Mouse (Mus musculus): ENCODE measurements around the gene Slc17a2. TPM values are rescaled to one million over a fixed set of nuclear protein-coding genes. Genes with fewer than 3 reads are reported as not detected.

Gene Slc17a2
- polyA plus RNA-seq, 1 experiment, result 0.08 TPM

GRCm38 (mm10) chr13:23861815-23862214, 55.0 kb downstream of the Slc17a2 start:
- no peaks in the 10 kb centered on the region for H3K36me3 ChIP-seq (ENCODE audit: control insufficient read depth, insufficient read depth, low read length)
- no peak overlapping the region for H3K27ac ChIP-seq (ENCODE audit: control insufficient read depth, insufficient read depth, low read length)
- H3K27me3 ChIP-seq (ENCODE audit: control insufficient read depth, insufficient read depth, low read length), result no peaks in the 10 kb centered on the region
- DNase-seq, result no peak
- H3K4me3 ChIP-seq (ENCODE audit: control insufficient read depth, insufficient read depth, low read length), result no peak overlapping the region
- no peaks in the 10 kb centered on the region for H3K4me1 ChIP-seq (replicated peaks; ENCODE audit: control insufficient read depth, insufficient read depth, low read length)
- TF ChIP-seq POLR2A (IDR thresholded peaks at IDR 0.05; ENCODE audit: control insufficient read depth, extremely low read depth, insufficient read depth, low read length, poor library complexity) (no peak), CTCF (IDR thresholded peaks at IDR 0.05; ENCODE audit: borderline replicate concordance, control insufficient read depth, extremely low read depth, insufficient read depth, low read length, poor library complexity) (no peak)

GRCm38 (mm10) chr13:23864711-23865110, 57.9 kb downstream of the Slc17a2 start:
- TF ChIP-seq CTCF (IDR thresholded peaks at IDR 0.05; ENCODE audit: borderline replicate concordance, control insufficient read depth, extremely low read depth, insufficient read depth, low read length, poor library complexity) (no peak), POLR2A (IDR thresholded peaks at IDR 0.05; ENCODE audit: control insufficient read depth, extremely low read depth, insufficient read depth, low read length, poor library complexity) (no peak)
- Histone ChIP-seq H3K27ac (ENCODE audit: control insufficient read depth, insufficient read depth, low read length) (no peak overlapping the region), H3K36me3 (ENCODE audit: control insufficient read depth, insufficient read depth, low read length) (no peaks in the 10 kb centered on the region), H3K4me3 (ENCODE audit: control insufficient read depth, insufficient read depth, low read length) (no peak overlapping the region), H3K4me1 (replicated peaks; ENCODE audit: control insufficient read depth, insufficient read depth, low read length) (no peaks in the 10 kb centered on the region), H3K27me3 (ENCODE audit: control insufficient read depth, insufficient read depth, low read length) (no peaks in the 10 kb centered on the region)
- 94% methylated on average over 9 of the region's 9 CpGs for WGBS
- no peak for DNase-seq

GRCm38 (mm10) chr13:23866086-23866710, 59.4 kb downstream of the Slc17a2 start:
- no peak overlapping the region for H3K27ac ChIP-seq (ENCODE audit: control insufficient read depth, insufficient read depth, low read length)
- no peak overlapping the region for H3K4me3 ChIP-seq (ENCODE audit: control insufficient read depth, insufficient read depth, low read length)
- no peak for DNase-seq
- H3K4me1 ChIP-seq (replicated peaks; ENCODE audit: control insufficient read depth, insufficient read depth, low read length), result no peaks in the 10 kb centered on the region
- no peaks in the 10 kb centered on the region for H3K27me3 ChIP-seq (ENCODE audit: control insufficient read depth, insufficient read depth, low read length)
- WGBS, result 89% methylated on average over 9 of the region's 9 CpGs
- TF ChIP-seq CTCF (IDR thresholded peaks at IDR 0.05; ENCODE audit: borderline replicate concordance, control insufficient read depth, extremely low read depth, insufficient read depth, low read length, poor library complexity), result no peak
- no peak for TF ChIP-seq POLR2A (IDR thresholded peaks at IDR 0.05; ENCODE audit: control insufficient read depth, extremely low read depth, insufficient read depth, low read length, poor library complexity)
- no peaks in the 10 kb centered on the region for H3K36me3 ChIP-seq (ENCODE audit: control insufficient read depth, insufficient read depth, low read length)

- TF ChIP-seq CTCF (IDR thresholded peaks at IDR 0.05; ENCODE audit: borderline replicate concordance, control insufficient read depth, extremely low read depth, insufficient read depth, low read length, poor library complexity), result no peak
- no peak for TF ChIP-seq POLR2A (IDR thresholded peaks at IDR 0.05; ENCODE audit: control insufficient read depth, extremely low read depth, insufficient read depth, low read length, poor library complexity)
- H3K4me1 ChIP-seq (replicated peaks; ENCODE audit: control insufficient read depth, insufficient read depth, low read length), result no peaks in the 10 kb centered on the region
- no peaks in the 10 kb centered on the region for H3K36me3 ChIP-seq (ENCODE audit: control insufficient read depth, insufficient read depth, low read length)
- no peaks in the 10 kb centered on the region for H3K27me3 ChIP-seq (ENCODE audit: control insufficient read depth, insufficient read depth, low read length)
- 82% methylated on average over 6 of the region's 6 CpGs for WGBS
- no peak overlapping the region for H3K4me3 ChIP-seq (ENCODE audit: control insufficient read depth, insufficient read depth, low read length)
- no peak overlapping the region for H3K27ac ChIP-seq (ENCODE audit: control insufficient read depth, insufficient read depth, low read length)
- no peak for DNase-seq
Observed at GRCm38 (mm10) chr13:23867000-23867399, 60.2 kb downstream of the Slc17a2 start.

- Histone ChIP-seq H3K4me3 (ENCODE audit: control insufficient read depth, insufficient read depth, low read length) (no peak within 1 kb of the TSS), H3K27me3 (ENCODE audit: control insufficient read depth, insufficient read depth, low read length) (no peaks in the 10 kb centered on the region), H3K27ac (ENCODE audit: control insufficient read depth, insufficient read depth, low read length) (no peak within 1 kb of the TSS), H3K4me1 (replicated peaks; ENCODE audit: control insufficient read depth, insufficient read depth, low read length) (no peaks in the 10 kb centered on the region), H3K36me3 (ENCODE audit: control insufficient read depth, insufficient read depth, low read length) (no peaks in the 10 kb centered on the region)
- no peak for TF ChIP-seq POLR2A (IDR thresholded peaks at IDR 0.05; ENCODE audit: control insufficient read depth, extremely low read depth, insufficient read depth, low read length, poor library complexity)
- no peak for TF ChIP-seq CTCF (IDR thresholded peaks at IDR 0.05; ENCODE audit: borderline replicate concordance, control insufficient read depth, extremely low read depth, insufficient read depth, low read length, poor library complexity)
- 91% methylated on average over 7 of the region's 7 CpGs for WGBS
- DNase-seq, result no peak
Observed at GRCm38 (mm10) chr13:23867405-23867804, 60.6 kb downstream of the Slc17a2 start, which contains the start of gene Slc17a1. Gene Slc17a1, plus strand, starts transcription at chr13:23867750.

GRCm38 (mm10) chr13:23868790-23869533, 62.2 kb downstream of the Slc17a2 start:
- Histone ChIP-seq H3K36me3 (ENCODE audit: control insufficient read depth, insufficient read depth, low read length) (no peaks in the 10 kb centered on the region), H3K27ac (ENCODE audit: control insufficient read depth, insufficient read depth, low read length) (no peak overlapping the region), H3K4me3 (ENCODE audit: control insufficient read depth, insufficient read depth, low read length) (no peak overlapping the region)

More at GRCm38 (mm10) chr13:23868790-23869533, 62.2 kb downstream of the Slc17a2 start:
- WGBS, result 92% methylated on average over 8 of the region's 8 CpGs
- Histone ChIP-seq H3K27me3 (ENCODE audit: control insufficient read depth, insufficient read depth, low read length) (no peaks in the 10 kb centered on the region), H3K4me1 (replicated peaks; ENCODE audit: control insufficient read depth, insufficient read depth, low read length) (no peaks in the 10 kb centered on the region)
- TF ChIP-seq CTCF (IDR thresholded peaks at IDR 0.05; ENCODE audit: borderline replicate concordance, control insufficient read depth, extremely low read depth, insufficient read depth, low read length, poor library complexity), result no peak
- no peak for TF ChIP-seq POLR2A (IDR thresholded peaks at IDR 0.05; ENCODE audit: control insufficient read depth, extremely low read depth, insufficient read depth, low read length, poor library complexity)
- no peak for DNase-seq
